ENCODE assay signal across 7 mouse cellular contexts in genomic region chr8:126473802-126474298, GRCm38 (mm10). TPM values are rescaled to one million over a fixed set of nuclear protein-coding genes. Genes with fewer than 3 reads are reported as not detected.
DNase-seq lines count a peak whose midpoint lies in the region; ATAC-seq and TF ChIP-seq lines count a peak whose summit lies in the region.

No protein-coding gene starts in this region.

- peaks cover 21% of the 10 kb centered on the region for H3K36me3 ChIP-seq in intestine, embryonic 14.5 days (ENCODE audit: control insufficient read depth, insufficient read depth, low read length)
- peaks cover 4% of the 10 kb centered on the region for H3K36me3 ChIP-seq in myocyte (ENCODE audit: control insufficient read depth, insufficient read depth)

- no peaks in the 10 kb centered on the region for H3K27me3 ChIP-seq in intestine, embryonic 14.5 days (replicated peaks; ENCODE audit: control insufficient read depth, insufficient read depth, low read length)
- no peaks in the 10 kb centered on the region for H3K27me3 ChIP-seq in myocyte (ENCODE audit: control insufficient read depth, insufficient read depth, insufficient read length)

- peak overlapping the region; percentile 74 for H3ac ChIP-seq in myocyte (ENCODE audit: control insufficient read depth, insufficient read length)

- no peaks in the 10 kb centered on the region for H3K9me3 ChIP-seq in intestine, embryonic 14.5 days (ENCODE audit: control insufficient read depth, low read length)

- WGBS in intestine, embryonic 14.5 days = 9% methylated on average over 16 of the region's 16 CpGs

- H3K9ac ChIP-seq in intestine, embryonic 14.5 days (ENCODE audit: low read length) = peak overlapping the region; percentile 69

- DNase-seq in retina, adult 2 months (ENCODE audit: low read depth, low spot score) = peak; percentile 9
- DNase-seq in retina, postnatal 1 day = no peak
- no peak for DNase-seq in intestine, embryonic 14.5 days (ENCODE audit: low spot score)
- no peak for DNase-seq in urinary bladder, postnatal 25 days (ENCODE audit: low spot score)
- no peak for DNase-seq in cerebellum, postnatal 10 days

- no peak for TF ChIP-seq POLR2A in embryonic fibroblast, embryonic 13.5 days (IDR thresholded peaks at IDR 0.05; ENCODE audit: low read depth, low read length)
- TF ChIP-seq POLR2A in myocyte (IDR thresholded peaks at IDR 0.05; ENCODE audit: insufficient read length, low read depth) = no peak

- peak overlapping the region; percentile 73 for H3K4me2 ChIP-seq in intestine, embryonic 14.5 days (ENCODE audit: low read length)
- H3K4me2 ChIP-seq in myocyte (ENCODE audit: low read depth) = peak overlapping the region; percentile 97

- no peak overlapping the region for H3K27ac ChIP-seq in embryonic fibroblast, embryonic 13.5 days (ENCODE audit: insufficient read depth, low read length)
- H3K27ac ChIP-seq in intestine, embryonic 14.5 days (ENCODE audit: low read depth) = peak overlapping the region; percentile 78; the same call in 1 of the 2 replicates

- ATAC-seq in intestine, embryonic 14.5 days (replicated peaks; ENCODE audit: low FRiP score, low TSS enrichment, low read depth) = no peak

- H3K4me1 ChIP-seq in embryonic fibroblast, embryonic 13.5 days (ENCODE audit: control insufficient read depth, insufficient read depth, low read length) = peaks cover 4% of the 10 kb centered on the region
- peaks cover 3% of the 10 kb centered on the region; the same call in 1 of the 2 replicates for H3K4me1 ChIP-seq in intestine, embryonic 14.5 days (replicated peaks; ENCODE audit: control insufficient read depth, insufficient read depth, low read length)

- peak overlapping the region; percentile 66 for H3K4me3 ChIP-seq in embryonic fibroblast, embryonic 13.5 days (ENCODE audit: insufficient read depth, low read length)
- H3K4me3 ChIP-seq in intestine, embryonic 14.5 days (ENCODE audit: low read depth, low read length) = peak overlapping the region; percentile 86
- H3K4me3 ChIP-seq in myocyte = peak overlapping the region; percentile 31

- H3K79me2 ChIP-seq in myocyte (ENCODE audit: control insufficient read depth, insufficient read depth) = no peaks in the 10 kb centered on the region

- TF ChIP-seq CTCF in embryonic fibroblast, embryonic 13.5 days (IDR thresholded peaks at IDR 0.05; ENCODE audit: borderline replicate concordance, insufficient read depth, low read length) = no peak

TF ChIP-seq in myocyte, 11 proteins besides CTCF, POLR2A, EP300 and RAD21:
- peak; percentile 6 for TF ChIP-seq USF1 (IDR thresholded peaks at IDR 0.05; ENCODE audit: low read depth)
- no peak for TF ChIP-seq POLR2AphosphoS2 (IDR thresholded peaks at IDR 0.05; ENCODE audit: insufficient read length, low read depth)

RNA-seq across cellular contexts. Expression of gene Tarbp1, which starts 1.0 kb away (rescaled TPM):
- 4.9 and 6.0 TPM in 2 replicates for polyA plus RNA-seq in embryonic fibroblast, embryonic 13.5 days (2011; ENCODE audit: insufficient read length, low read depth, missing spikeins)
- polyA plus RNA-seq in intestine, embryonic 14.5 days (2014; fragmentation: Nextera tagmentation; extraction: Ambion mirVana) = 6.3 TPM in 2 replicates
- 1.7 TPM for polyA plus RNA-seq in myocyte (2012; fragmentation: generic; extraction: Trizol)

RNA-seq across cellular contexts. Expression of gene Coa6, which starts 51.5 kb away (rescaled TPM):
- 10.4 and 15.3 TPM in 2 replicates for polyA plus RNA-seq in embryonic fibroblast, embryonic 13.5 days (2011; ENCODE audit: insufficient read length, low read depth, missing spikeins)
- polyA plus RNA-seq in intestine, embryonic 14.5 days (2014; fragmentation: Nextera tagmentation; extraction: Ambion mirVana) = 62.2 and 66.2 TPM in 2 replicates
- 29.3 TPM for polyA plus RNA-seq in myocyte (2012; fragmentation: generic; extraction: Trizol)

Comparison
In these comparisons a context has a peak if more than half of its experiments do, and no peak if none do; other contexts are left out.
1. H3K4me3 ChIP-seq: peak in every context shown above with its lines; median percentile 86 in intestine, embryonic 14.5 days; 66 in embryonic fibroblast, embryonic 13.5 days; 31 in myocyte.